Mouse (Mus musculus): ENCODE measurements around the gene Kif18b.

Gene Kif18b

DNA sequence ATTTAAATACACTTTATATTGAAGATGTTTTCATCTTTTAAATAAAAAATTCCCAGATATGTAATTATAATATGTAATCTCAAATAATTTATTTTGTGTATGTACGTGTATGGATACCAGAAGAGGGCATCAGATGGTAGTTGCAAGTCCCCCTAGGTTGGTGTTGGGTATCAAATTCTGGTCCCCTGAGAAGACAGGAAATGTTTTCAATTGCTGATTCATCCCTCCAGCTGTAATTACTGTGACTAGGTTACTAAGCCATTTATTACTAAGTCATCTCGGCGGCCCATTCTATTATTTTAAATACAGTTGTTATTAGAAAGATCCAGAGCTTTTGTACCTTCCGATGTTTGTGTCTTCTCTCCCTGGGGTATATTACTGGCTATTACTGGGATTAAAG is 6.8 kb downstream of the Kif18b start:
- H3K27me3 ChIP-seq (ENCODE audit: insufficient read depth, low read length): no peaks in the 10 kb centered on the region
- TF ChIP-seq NANOG (IDR thresholded peaks at IDR 0.05; ENCODE audit: borderline replicate concordance, low read length) (no peak), CTCF (conservative IDR thresholded peaks at IDR 0.05; ENCODE audit: low read length) (no peak), POU5F1 (IDR thresholded peaks at IDR 0.05; ENCODE audit: borderline replicate concordance, low read length) (no peak)
- H3K9me3 ChIP-seq (ENCODE audit: low read length): no peaks in the 10 kb centered on the region
- H3K4me3 ChIP-seq (replicated peaks; ENCODE audit: low read length): no peak overlapping the region
- H3K4me1 ChIP-seq (replicated peaks; ENCODE audit: low read depth, low read length): peaks cover 54% of the 10 kb centered on the region
- H3K36me3 ChIP-seq (ENCODE audit: insufficient read depth, low read length): peaks cover 82% of the 10 kb centered on the region

GRCm38 (mm10) chr11:102915380-102915779 is 9.5 kb downstream of the Kif18b start:
- H3K9me3 ChIP-seq (ENCODE audit: low read length): no peaks in the 10 kb centered on the region
- peaks cover 47% of the 10 kb centered on the region for H3K4me1 ChIP-seq (replicated peaks; ENCODE audit: low read depth, low read length)
- H3K27me3 ChIP-seq (ENCODE audit: insufficient read depth, low read length): no peaks in the 10 kb centered on the region
- peaks cover 81% of the 10 kb centered on the region for H3K36me3 ChIP-seq (ENCODE audit: insufficient read depth, low read length)
- TF ChIP-seq CTCF (conservative IDR thresholded peaks at IDR 0.05; ENCODE audit: low read length): no peak
- H3K4me3 ChIP-seq (replicated peaks; ENCODE audit: low read length): no peak overlapping the region

DNA sequence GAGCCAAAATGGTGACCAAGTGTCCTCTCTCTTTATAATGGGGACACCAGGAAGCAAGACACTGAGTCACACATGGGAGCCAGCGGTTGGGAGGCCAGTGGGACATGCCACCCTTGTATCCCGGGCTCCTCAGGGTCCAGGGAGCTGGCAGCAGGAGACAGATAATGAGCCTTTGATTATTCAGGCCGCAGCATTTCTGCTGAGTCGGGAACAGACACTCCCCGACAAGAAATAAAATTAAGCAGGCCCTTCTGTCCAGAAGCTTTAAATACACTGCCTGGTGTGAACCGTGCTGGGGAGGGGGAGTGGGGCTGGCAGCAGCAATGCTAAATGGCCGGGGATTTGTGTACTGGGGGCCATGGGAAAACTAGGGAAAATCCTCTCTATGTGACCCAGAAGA is 13.5 kb downstream of the Kif18b start:
- no peaks in the 10 kb centered on the region for H3K9me3 ChIP-seq (ENCODE audit: low read length)
- peaks cover 44% of the 10 kb centered on the region for H3K4me1 ChIP-seq (replicated peaks; ENCODE audit: low read depth, low read length)
- TF ChIP-seq NANOG (IDR thresholded peaks at IDR 0.05; ENCODE audit: borderline replicate concordance, low read length): no peak
- TF ChIP-seq POU5F1 (IDR thresholded peaks at IDR 0.05; ENCODE audit: borderline replicate concordance, low read length): no peak
- no peak for TF ChIP-seq CTCF (conservative IDR thresholded peaks at IDR 0.05; ENCODE audit: low read length)
- no peak overlapping the region for H3K4me3 ChIP-seq (replicated peaks; ENCODE audit: low read length)
- H3K36me3 ChIP-seq (ENCODE audit: insufficient read depth, low read length): peaks cover 99% of the 10 kb centered on the region
- no peaks in the 10 kb centered on the region for H3K27me3 ChIP-seq (ENCODE audit: insufficient read depth, low read length)

GRCm38 (mm10) chr11:102903654-102904053 is 21.3 kb downstream of the Kif18b start:
- H3K9me3 ChIP-seq (ENCODE audit: low read length): no peaks in the 10 kb centered on the region
- peaks cover 14% of the 10 kb centered on the region for H3K27me3 ChIP-seq (ENCODE audit: insufficient read depth, low read length)
- H3K4me3 ChIP-seq (replicated peaks; ENCODE audit: low read length): no peak overlapping the region
- no peak for TF ChIP-seq NANOG (IDR thresholded peaks at IDR 0.05; ENCODE audit: borderline replicate concordance, low read length)
- no peak for TF ChIP-seq CTCF (conservative IDR thresholded peaks at IDR 0.05; ENCODE audit: low read length)
- H3K36me3 ChIP-seq (ENCODE audit: insufficient read depth, low read length): peaks cover 48% of the 10 kb centered on the region
- H3K4me1 ChIP-seq (replicated peaks; ENCODE audit: low read depth, low read length): peaks cover 12% of the 10 kb centered on the region

GRCm38 (mm10) chr11:102902107-102902506 is 22.8 kb downstream of the Kif18b start:
- Histone ChIP-seq H3K4me1 (replicated peaks; ENCODE audit: low read depth, low read length) (peaks cover 15% of the 10 kb centered on the region), H3K36me3 (ENCODE audit: insufficient read depth, low read length) (peaks cover 33% of the 10 kb centered on the region), H3K9me3 (ENCODE audit: low read length) (no peaks in the 10 kb centered on the region), H3K27me3 (ENCODE audit: insufficient read depth, low read length) (peaks cover 28% of the 10 kb centered on the region), H3K4me3 (replicated peaks; ENCODE audit: low read length) (no peak overlapping the region)
- TF ChIP-seq NANOG (IDR thresholded peaks at IDR 0.05; ENCODE audit: borderline replicate concordance, low read length): no peak
- TF ChIP-seq POU5F1 (IDR thresholded peaks at IDR 0.05; ENCODE audit: borderline replicate concordance, low read length): no peak
- TF ChIP-seq CTCF (conservative IDR thresholded peaks at IDR 0.05; ENCODE audit: low read length): no peak

DNA sequence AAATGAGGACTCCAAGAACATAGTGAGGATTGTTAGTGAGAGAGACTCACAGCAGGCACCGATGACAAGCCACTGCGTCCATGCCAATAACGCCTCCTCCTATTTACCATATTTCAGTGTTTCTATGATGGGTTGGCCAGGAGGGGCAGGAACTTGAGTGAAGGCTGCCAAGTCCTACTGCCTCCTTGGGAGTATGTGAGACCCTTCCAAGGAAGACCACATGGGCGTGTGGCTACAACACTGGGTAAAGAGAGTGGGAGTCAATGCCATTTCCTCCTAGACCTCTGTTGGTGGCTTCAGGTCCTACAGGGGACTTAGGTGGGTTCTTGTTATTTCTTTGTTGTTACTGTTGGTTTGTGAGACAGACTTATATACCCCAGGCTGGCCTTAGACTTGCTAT is 23.7 kb downstream of the Kif18b start:
- Histone ChIP-seq H3K9me3 (ENCODE audit: low read length) (no peaks in the 10 kb centered on the region), H3K4me3 (replicated peaks; ENCODE audit: low read length) (no peak overlapping the region), H3K27me3 (ENCODE audit: insufficient read depth, low read length) (peaks cover 36% of the 10 kb centered on the region), H3K4me1 (replicated peaks; ENCODE audit: low read depth, low read length) (peaks cover 23% of the 10 kb centered on the region), H3K36me3 (ENCODE audit: insufficient read depth, low read length) (peaks cover 23% of the 10 kb centered on the region)
- TF ChIP-seq NANOG (IDR thresholded peaks at IDR 0.05; ENCODE audit: borderline replicate concordance, low read length): no peak
- TF ChIP-seq CTCF (conservative IDR thresholded peaks at IDR 0.05; ENCODE audit: low read length): no peak
- no peak for TF ChIP-seq POU5F1 (IDR thresholded peaks at IDR 0.05; ENCODE audit: borderline replicate concordance, low read length)

GRCm38 (mm10) chr11:102900763-102901162 is 24.2 kb downstream of the Kif18b start, which contains the start of gene Gfap:
Gene Gfap, minus strand, starts transcription at chr11:102900912.
- no peaks in the 10 kb centered on the region for H3K9me3 ChIP-seq (ENCODE audit: low read length)
- no peak for TF ChIP-seq NANOG (IDR thresholded peaks at IDR 0.05; ENCODE audit: borderline replicate concordance, low read length)
- TF ChIP-seq CTCF (conservative IDR thresholded peaks at IDR 0.05; ENCODE audit: low read length): peak; percentile 92
- TF ChIP-seq POU5F1 (IDR thresholded peaks at IDR 0.05; ENCODE audit: borderline replicate concordance, low read length): no peak
- H3K27me3 ChIP-seq (ENCODE audit: insufficient read depth, low read length): peaks cover 40% of the 10 kb centered on the region
- peaks cover 23% of the 10 kb centered on the region for H3K4me1 ChIP-seq (replicated peaks; ENCODE audit: low read depth, low read length)
- peaks cover 19% of the 10 kb centered on the region for H3K36me3 ChIP-seq (ENCODE audit: insufficient read depth, low read length)
- no peak within 1 kb of the TSS for H3K4me3 ChIP-seq (replicated peaks; ENCODE audit: low read length)

DNA sequence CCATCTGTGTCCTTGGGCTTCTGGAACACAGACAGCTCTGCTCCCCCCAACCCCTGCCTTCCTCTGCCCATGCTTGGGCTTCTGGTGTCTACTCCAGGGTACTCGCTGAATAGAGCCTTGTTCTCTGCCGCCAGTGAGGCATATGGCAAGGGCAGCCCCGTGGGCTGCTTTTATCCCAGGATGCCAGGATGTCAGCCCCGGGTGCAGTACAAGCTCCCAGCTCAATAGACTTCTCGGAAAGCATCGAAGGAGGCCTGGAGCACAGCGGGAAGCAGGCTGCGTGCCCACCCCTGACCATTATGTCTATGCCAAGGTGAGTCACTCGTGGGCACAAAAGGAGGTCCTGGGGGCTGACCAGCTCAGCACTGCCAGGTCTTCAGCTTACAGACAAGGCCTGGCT is 26.5 kb downstream of the Kif18b start:
- peaks cover 63% of the 10 kb centered on the region for H3K27me3 ChIP-seq (ENCODE audit: insufficient read depth, low read length)
- TF ChIP-seq NANOG (IDR thresholded peaks at IDR 0.05; ENCODE audit: borderline replicate concordance, low read length): no peak
- no peak for TF ChIP-seq CTCF (conservative IDR thresholded peaks at IDR 0.05; ENCODE audit: low read length)
- no peak for TF ChIP-seq POU5F1 (IDR thresholded peaks at IDR 0.05; ENCODE audit: borderline replicate concordance, low read length)

GRCm38 (mm10) chr11:102896641-102897040 is 28.3 kb downstream of the Kif18b start:
- Histone ChIP-seq H3K27me3 (ENCODE audit: insufficient read depth, low read length) (peaks cover 69% of the 10 kb centered on the region), H3K4me3 (replicated peaks; ENCODE audit: low read length) (peak overlapping the region; percentile 74), H3K36me3 (ENCODE audit: insufficient read depth, low read length) (no peaks in the 10 kb centered on the region), H3K9me3 (ENCODE audit: low read length) (no peaks in the 10 kb centered on the region), H3K4me1 (replicated peaks; ENCODE audit: low read depth, low read length) (peaks cover 19% of the 10 kb centered on the region)
- TF ChIP-seq POU5F1 (IDR thresholded peaks at IDR 0.05; ENCODE audit: borderline replicate concordance, low read length) (no peak), CTCF (conservative IDR thresholded peaks at IDR 0.05; ENCODE audit: low read length) (no peak), NANOG (IDR thresholded peaks at IDR 0.05; ENCODE audit: borderline replicate concordance, low read length) (no peak)

More for the DNA sequence above, 26.5 kb downstream of the Kif18b start:
- Histone ChIP-seq H3K9me3 (ENCODE audit: low read length) (no peaks in the 10 kb centered on the region), H3K4me1 (replicated peaks; ENCODE audit: low read depth, low read length) (peaks cover 16% of the 10 kb centered on the region), H3K4me3 (replicated peaks; ENCODE audit: low read length) (no peak overlapping the region), H3K36me3 (ENCODE audit: insufficient read depth, low read length) (no peaks in the 10 kb centered on the region)
